Mouse (Mus musculus): ENCODE measurements around the gene Nfib.

The Nfib gene

DNA sequence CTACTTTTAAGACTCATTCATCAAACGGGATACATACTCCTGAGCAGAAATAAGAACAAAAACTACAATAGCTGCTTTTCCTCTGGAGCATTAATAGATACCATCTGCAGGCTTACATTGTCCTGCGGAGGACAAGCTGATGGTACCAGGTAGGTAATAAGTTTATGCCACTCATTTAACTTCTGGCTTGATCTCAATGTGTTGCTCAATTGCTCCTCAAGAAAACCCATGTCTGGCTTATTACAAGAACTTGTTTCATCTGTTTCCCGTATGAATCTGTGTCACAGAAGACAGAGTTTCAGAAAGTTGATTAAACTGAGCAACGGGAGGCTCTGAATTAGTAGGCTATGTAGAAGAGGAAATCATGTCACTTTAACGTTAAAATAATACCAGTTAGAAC, 457.5 kb downstream of the Nfib start:
- DNase-seq (ENCODE audit: inconsistent ontology term) = no peak

DNA sequence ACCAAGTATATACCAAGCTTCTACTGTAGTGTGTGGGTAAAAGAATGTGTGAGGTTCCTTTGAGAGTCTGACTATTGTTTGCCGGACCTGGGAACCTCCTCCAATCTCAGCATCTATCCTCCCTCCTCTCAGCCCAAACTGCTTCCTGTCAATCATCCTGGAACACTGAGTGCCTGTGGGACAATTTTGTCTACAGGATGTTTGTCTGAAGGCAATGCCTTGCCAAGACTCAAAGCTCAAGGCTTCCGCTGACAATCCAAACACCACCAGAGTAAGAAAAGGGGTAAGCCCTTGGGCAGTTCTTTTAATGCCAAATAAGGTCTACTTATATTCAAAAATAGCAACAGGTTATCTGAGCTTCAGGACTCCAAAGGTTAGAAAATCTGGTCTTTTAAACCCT, 459.3 kb downstream of the Nfib start:
- no peak for DNase-seq (ENCODE audit: inconsistent ontology term)

Data from Muller cell, postnatal 12 days (primary cell).